Mouse (Mus musculus) neural tube, embryonic 15.5 days (tissue): ENCODE data around the gene Tmprss11g. TPM values are rescaled to one million over a fixed set of nuclear protein-coding genes. Genes with fewer than 3 reads are reported as not detected.

Experiments used
- polyA plus RNA-seq: library from polyadenylated mRNA; unstranded; fragments of >200 nt; fragmentation: Nextera tagmentation; extraction: Ambion mirVana; gene quantifications from 2 replicates; pipeline ENCODE4 v1.2.1, GENCODE M21; 2015

The Tmprss11g gene
- polyA plus RNA-seq, 1 experiment from 2014 or later = not detected

Other genes with a start within 250 kb of the Tmprss11g start
- gene Tmprss11c, start 229.3 kb downstream of the Tmprss11g start, polyA plus RNA-seq = not detected in 2 replicates
- gene Tmprss11d, start 145.2 kb downstream of the Tmprss11g start, polyA plus RNA-seq = 0.10 and 0.13 TPM in 2 replicates
- gene Tmprss11a, start 49.6 kb downstream of the Tmprss11g start, polyA plus RNA-seq = not detected in 2 replicates
- not detected in 2 replicates for gene Tmprss11f, start 113.8 kb upstream of the Tmprss11g start, polyA plus RNA-seq
- gene Tmprss11b, start 157.8 kb upstream of the Tmprss11g start, polyA plus RNA-seq = not detected in 2 replicates
- gene Tmprss11e, start 227.2 kb upstream of the Tmprss11g start, polyA plus RNA-seq = not detected in 2 replicates